Mouse (Mus musculus): ENCODE results near the gene Cit.
A peak's percentile ranks its signal among the peaks of the same experiment; 100 is the strongest.

DNA sequence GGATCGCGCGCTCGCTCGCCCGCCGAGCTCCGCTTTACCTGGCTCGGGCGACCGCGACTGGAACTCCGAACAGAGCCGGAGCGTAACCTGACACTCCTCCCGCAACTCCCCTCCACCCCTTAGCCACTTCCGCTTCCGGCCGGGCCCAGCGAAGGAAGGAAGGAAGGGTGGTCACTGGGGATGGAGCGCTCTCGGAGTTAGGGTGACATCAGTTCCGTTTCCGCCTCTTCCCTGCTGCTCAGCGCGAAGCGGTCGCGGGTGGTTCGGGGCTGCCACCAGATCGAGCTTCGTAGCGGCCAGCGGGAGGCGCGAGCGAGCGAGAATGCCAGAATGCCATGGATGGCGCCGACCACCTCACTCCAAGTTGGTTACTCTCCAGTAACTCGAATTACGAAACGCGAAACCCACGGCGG, 179.3 kb downstream of the Cit start, which contains the start of gene Prkab1:
- TF ChIP-seq CTCF (IDR thresholded peaks at IDR 0.05; ENCODE audit: borderline replicate concordance, insufficient read depth, low read depth, low read length) (peak; percentile 19; the same call in 1 of the 2 replicates), POLR2A (IDR thresholded peaks at IDR 0.05; ENCODE audit: borderline replicate concordance, insufficient read depth, low read length) (peak; percentile 91)
